Mouse (Mus musculus) urinary bladder, adult 2 months (tissue): ENCODE measurements around the gene Zfp978. TPM values are rescaled to one million over a fixed set of nuclear protein-coding genes. Genes with fewer than 3 reads are reported as not detected.
"Not testable (repeated sequence)": the region's sequence is repeated elsewhere in the genome, so short reads cannot be mapped to it uniquely, and the experiment has no call there.

Experiments used
- DNase-seq: peaks from one replicate; pipeline ENCODE4 v3.0.0; 2022; ENCODE audit warnings: low spot score
- polyA plus RNA-seq: library from polyadenylated mRNA; depleted of rRNA; stranded (reverse); fragments of >200 nt; gene quantifications from 2 replicates; pipeline ENCODE4 v1.2.3, GENCODE M21; 2012

The Zfp978 gene
- polyA plus RNA-seq, 1 experiment: not detected

DNA sequence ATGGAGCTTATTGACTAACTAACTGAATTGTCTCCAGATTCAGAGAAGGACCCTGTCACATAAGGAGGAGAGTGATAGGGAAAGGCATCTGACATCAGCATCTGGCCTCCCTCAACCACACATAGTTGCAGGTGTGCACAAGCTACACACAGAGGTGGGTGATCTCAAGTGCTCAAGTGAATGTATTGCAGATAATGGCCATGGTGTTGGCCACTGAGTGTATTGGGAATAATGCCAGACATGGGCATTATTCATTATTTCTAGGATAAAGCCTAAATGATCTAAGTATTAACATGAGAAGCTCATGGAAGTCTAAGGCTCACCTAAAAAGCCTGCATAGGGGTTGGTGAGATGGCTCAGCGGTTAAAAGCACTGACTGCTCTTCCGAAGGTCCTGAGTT is 10.6 kb upstream of the Zfp978 start:
- not testable (repeated sequence) for DNase-seq

DNA sequence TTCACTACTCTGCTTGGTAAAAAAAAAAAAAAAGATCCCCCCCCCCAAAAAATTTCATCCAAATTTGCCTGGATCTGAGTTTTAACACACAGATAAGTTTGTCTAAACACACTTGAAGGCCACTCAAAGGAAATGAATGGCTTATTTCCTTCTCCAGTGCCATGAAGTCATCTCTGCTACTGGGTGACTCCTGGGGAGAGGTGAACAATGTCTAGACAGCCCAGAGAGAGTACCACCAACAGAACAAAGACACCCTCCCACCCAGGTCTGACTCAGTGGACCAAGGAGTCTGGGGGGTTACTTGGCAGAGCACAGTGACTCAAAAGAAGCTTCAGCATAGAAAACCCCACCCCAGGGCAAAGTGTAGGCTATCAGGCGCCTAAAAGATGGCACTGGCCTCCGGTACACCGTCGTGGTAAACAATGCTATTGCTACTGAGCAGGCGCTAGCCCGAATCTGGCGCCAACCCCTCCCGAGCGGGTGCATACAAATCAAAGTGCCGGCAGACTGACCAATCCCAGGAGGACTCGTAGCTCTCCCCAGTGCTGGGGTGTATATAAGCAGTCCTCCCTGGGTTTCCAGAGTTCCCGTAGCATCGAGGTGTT is 9.6 kb upstream of the Zfp978 start:
- not testable (repeated sequence) for DNase-seq

DNA sequence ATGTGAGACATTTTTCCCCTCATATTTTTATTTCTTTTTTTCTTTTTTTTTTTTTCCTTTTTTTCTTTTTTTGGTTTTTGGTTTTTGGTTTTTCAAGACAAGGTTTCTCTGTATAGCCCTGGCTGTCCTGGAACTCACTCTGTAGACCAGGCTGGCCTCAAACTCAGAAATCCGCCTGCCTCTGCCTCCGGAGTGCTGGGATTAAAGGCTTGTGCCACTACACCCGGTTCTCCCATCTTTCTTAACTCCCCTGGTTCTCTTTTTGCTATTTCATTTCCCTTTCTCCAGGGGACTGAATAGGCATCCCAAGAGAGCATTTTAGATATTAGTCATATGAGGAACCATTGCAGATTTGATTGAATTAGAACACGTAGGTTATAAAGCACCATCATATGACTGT is 7.5 kb upstream of the Zfp978 start:
- DNase-seq: peak; percentile 18

- not testable (repeated sequence) for DNase-seq
Measured at GRCm38 (mm10) chr4:147356042-147356441, 5.1 kb upstream of the Zfp978 start.

DNA sequence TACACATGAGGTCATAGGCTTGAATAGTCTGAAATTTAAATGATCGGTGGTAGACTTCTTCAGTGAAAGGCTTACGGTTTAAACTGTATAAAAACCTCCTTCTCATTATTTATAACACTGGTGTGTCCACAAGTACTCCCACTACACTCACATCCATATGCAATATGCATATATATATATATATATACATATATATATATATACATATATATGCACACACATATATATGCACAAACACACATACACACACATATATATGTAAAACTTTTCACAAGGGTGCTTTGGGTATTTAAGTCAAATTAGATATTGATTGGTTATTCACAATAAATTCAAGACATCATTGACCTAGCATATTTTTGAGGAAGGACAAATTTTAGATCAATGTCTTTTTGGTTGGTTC is 3.9 kb upstream of the Zfp978 start:
- not testable (repeated sequence) for DNase-seq

DNA sequence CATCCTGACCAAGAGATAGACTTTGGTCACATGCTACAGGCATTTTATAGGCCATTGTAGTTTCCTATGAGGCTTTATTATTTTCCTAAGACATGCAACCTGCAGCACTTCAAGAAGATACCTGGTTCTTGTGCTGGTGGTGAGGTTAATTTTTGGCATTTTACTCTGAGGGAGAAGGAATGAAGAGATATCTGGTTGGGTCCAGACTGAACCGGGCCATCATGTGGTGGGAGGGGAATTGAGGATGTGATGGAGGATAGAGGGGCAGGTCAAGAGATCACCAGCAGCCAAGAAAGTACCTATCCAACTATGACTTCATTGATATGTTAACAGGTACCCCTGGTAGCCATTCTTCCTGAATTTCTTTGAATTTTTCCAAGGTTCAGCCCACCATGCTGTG is 769 bp downstream of the Zfp978 start:
- not testable (repeated sequence) for DNase-seq

- not testable (repeated sequence) for DNase-seq
Measured at GRCm38 (mm10) chr4:147369564-147369963, 8.5 kb downstream of the Zfp978 start.

DNA sequence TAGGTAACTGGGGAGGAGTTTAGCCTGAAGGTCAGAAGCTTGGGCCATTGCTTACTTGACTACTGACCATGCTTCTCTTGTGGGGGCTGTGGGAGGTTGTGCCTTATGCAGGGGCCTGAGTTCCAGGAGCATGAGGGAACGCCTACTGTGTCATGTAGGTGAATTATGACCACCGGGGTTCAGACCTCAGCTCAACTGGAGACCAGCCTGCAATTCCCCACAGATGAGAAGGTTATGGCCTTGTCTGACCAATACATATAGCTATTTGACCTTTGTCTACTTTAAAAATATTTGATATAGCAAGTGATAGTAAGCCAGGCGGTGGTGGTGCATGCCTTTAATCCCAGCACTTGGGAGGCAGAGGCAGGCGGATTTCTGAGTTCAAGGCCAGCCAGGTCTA is 22.1 kb downstream of the Zfp978 start:
- not testable (repeated sequence) for DNase-seq

DNA sequence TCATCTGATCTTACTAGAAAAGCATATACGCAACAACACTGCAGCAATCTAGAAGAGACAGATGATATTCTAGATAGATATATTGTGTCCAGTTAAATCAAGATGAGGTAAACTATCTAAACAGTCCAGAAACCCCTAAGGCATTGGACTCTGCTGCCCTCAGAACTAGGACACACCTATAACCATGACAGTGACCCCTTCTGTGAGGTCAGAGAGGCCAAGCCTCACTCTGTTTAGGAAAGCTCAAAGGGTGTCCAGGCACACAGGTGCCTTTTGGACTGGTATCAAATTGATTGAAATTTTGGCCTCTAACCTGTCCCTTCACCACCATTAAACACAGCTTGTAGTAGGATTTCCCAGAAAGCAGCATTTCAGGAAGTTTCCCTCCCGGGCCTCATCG is 36.1 kb downstream of the Zfp978 start:
- not testable (repeated sequence) for DNase-seq

GRCm38 (mm10) chr4:147397934-147398682 is 37.0 kb downstream of the Zfp978 start:
- not testable (repeated sequence) for DNase-seq

GRCm38 (mm10) chr4:147398741-147399140 is 37.6 kb downstream of the Zfp978 start:
- DNase-seq: peak; percentile 53

- DNase-seq: not testable (repeated sequence)
Measured at GRCm38 (mm10) chr4:147399505-147399904, 38.4 kb downstream of the Zfp978 start.

- DNase-seq: peak; percentile 29
Measured at GRCm38 (mm10) chr4:147400031-147400847, 39.1 kb downstream of the Zfp978 start.

- DNase-seq: peak; percentile 42
Measured at GRCm38 (mm10) chr4:147400848-147401715, 40.0 kb downstream of the Zfp978 start.

DNA sequence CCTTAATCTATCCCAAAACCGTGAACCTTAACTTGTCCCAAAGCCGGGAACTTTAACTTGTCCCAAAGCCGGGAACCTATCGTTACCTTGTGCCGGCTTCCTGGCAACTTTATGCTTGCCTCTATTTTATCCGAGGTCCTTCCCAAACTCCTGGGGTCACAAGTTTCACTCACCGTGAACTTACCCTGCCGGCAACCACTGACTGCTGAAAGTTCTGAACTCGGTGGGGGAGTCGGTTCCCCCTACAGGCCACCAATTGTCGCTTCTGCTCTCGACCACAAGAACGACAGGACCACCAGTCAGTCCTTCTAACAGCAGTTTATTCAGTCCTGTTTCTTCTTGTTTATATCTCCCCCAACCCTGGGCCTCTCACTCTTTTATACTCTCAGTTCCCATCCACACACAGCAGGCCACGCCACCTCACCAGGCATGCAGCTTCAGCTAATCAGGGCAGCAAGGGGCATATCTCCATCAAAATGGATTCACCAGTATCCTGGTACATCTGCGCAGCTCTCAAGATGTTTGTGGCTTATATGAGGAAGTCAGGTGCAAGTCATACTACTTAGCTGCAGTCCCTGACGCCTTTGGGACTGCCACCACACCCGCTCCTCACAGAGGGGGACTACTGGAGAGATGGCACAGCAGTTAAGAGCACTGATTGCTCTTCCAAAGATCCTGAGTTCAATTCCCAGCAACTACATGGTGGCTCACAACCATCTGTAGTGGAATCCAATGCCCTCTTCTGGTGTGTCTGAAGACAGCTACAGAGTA is 40.8 kb downstream of the Zfp978 start:
- DNase-seq: peak; percentile 27

- DNase-seq: not testable (repeated sequence)
Measured at GRCm38 (mm10) chr4:147402507-147402890, 41.4 kb downstream of the Zfp978 start.

- DNase-seq: peak; percentile 34
Measured at GRCm38 (mm10) chr4:147403509-147403908, 42.4 kb downstream of the Zfp978 start.

DNA sequence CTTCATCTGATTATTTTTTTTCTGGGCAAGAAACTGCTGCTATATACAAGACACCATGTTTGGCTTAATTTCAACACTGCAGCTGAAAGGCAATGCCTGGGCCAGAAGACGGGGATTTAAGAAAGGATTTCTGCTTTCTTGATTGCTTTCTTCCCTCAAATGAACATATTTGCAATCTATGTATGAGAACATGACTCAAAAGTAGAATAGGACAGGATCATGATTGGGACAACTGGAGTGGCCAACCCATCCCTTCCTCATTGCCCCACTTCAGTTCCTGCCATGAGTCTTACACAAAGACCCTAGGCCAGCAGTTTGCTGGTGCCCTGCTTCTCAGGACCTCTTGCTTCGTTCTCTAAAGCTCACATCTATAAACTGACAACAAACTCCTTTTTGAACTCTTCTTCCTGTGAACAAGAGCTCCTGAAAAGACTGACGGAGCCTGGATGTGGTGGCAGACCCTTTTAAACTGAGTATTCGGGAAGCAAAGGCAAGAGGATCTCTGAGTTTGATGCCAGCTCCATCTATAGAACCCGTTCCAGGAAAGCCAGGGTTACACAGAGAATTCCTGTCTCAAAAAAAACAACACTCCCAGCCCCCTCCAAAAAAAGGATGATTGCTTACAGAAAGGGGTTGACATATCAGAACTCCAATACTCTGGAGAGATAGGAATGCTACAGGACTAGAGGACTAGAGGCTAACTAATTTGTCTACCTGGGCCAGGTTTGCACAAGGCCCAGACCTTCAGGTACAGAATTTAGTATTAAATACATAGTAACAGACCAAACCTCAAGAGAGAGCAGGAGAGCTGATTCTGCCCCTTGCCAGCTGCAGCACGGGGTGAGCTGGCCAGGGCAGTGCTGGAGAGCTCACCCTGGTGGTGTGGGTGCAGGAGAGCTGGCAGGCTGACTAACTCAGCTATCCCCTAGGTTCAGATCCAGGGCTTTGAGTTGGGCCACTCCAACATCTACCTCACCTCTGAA is 43.1 kb downstream of the Zfp978 start:
- not testable (repeated sequence) for DNase-seq

DNA sequence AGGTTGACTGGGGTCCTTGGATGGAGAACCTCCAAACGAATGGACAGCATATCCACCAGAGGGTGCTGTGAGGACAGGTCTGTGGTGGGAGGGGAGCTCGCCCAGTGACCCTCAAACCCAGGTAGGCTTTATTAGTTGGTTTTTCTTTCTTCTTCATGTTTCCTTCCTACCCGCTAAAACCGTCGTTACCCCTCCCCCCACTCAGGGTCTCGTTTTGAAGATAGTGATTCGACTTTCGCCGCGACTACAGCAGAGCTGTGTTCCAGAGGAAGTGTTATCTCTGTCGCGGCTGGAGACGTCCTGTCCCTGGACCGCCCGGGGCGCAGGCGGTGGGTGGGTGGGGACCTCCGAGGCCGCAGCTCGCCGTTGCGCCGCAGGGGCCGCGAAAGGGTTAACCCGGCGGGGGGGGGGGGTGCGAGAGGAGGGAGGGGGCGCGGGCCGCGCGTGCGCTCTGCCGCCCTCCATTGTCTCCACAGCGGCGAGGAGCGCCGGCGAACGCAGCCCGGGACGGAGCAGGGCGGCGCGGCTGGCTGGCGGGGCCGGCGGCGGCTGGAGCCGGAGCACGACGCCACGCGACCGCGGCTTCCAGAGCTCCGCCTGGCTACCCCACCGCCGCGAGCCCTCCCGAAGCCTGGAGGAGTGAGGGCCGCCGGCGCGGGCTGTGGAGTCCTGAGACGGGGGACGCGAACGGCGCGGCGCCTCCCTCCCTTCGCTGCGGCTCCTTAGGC is 45.8 kb downstream of the Zfp978 start:
- no peak for DNase-seq
